Mouse (Mus musculus): ENCODE data around the gene Leng8. TPM values are rescaled to one million over a fixed set of nuclear protein-coding genes. Genes with fewer than 3 reads are reported as not detected.

Gene Leng8
- polyA plus RNA-seq, 1 experiment: 81.4 TPM

DNA sequence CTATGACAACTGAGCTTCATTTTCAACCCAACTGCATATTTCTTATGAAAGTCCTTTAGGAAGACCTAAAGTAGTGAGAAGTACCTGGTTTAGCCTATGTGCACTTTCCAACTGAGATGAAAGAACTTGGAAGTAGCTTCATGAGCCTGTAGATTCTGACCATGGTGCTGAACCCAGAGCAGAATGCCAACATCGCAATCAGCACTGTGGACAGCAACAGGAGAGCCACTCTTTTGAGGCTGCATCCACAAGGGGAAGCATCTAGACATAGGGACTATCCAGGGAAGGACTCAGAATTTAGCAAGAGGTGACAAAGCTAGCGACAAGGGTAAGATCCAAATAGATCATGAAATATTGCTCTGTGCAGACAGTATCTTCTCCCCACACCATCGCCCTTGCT is 41.6 kb downstream of the Leng8 start:
- TF ChIP-seq CTCF (IDR thresholded peaks at IDR 0.05; ENCODE audit: borderline replicate concordance, insufficient read depth, low read length) (no peak), POLR2A (IDR thresholded peaks at IDR 0.05; ENCODE audit: low read depth, low read length) (no peak)
- no peak overlapping the region for H3K4me3 ChIP-seq (ENCODE audit: insufficient read depth, low read length)
- H3K4me1 ChIP-seq (ENCODE audit: control insufficient read depth, insufficient read depth, low read length): no peaks in the 10 kb centered on the region
- no peak overlapping the region for H3K27ac ChIP-seq (ENCODE audit: insufficient read depth, low read length)

Other genes with a start within 250 kb of the Leng8 start
- gene Gm14548, start 238.9 kb upstream of the Leng8 start, polyA plus RNA-seq (2011; ENCODE audit: insufficient read length, low read depth, missing spikeins): not detected in 2 replicates
- gene Lilra6, start 221.5 kb upstream of the Leng8 start, polyA plus RNA-seq (2011; ENCODE audit: insufficient read length, low read depth, missing spikeins): not detected in 2 replicates
- gene Lair1, start 73.8 kb upstream of the Leng8 start, polyA plus RNA-seq (2011; ENCODE audit: insufficient read length, low read depth, missing spikeins): 0.65 TPM in 1 of 2 replicates, not detected in the other
- 0.94 and 1.9 TPM in 2 replicates for gene Ttyh1, start 17.6 kb upstream of the Leng8 start, polyA plus RNA-seq (2011; ENCODE audit: insufficient read length, low read depth, missing spikeins)
- gene Leng9, start 13.3 kb downstream of the Leng8 start, polyA plus RNA-seq (2011; ENCODE audit: insufficient read length, low read depth, missing spikeins): 2.3 and 2.5 TPM in 2 replicates
- 26.5 and 26.9 TPM in 2 replicates for gene Cdc42ep5, start 27.8 kb downstream of the Leng8 start, polyA plus RNA-seq (2011; ENCODE audit: insufficient read length, low read depth, missing spikeins)
- not detected in 2 replicates for gene Lilra5, start 100.7 kb downstream of the Leng8 start, polyA plus RNA-seq (2011; ENCODE audit: insufficient read length, low read depth, missing spikeins)
- gene Ncr1, start 200.7 kb downstream of the Leng8 start, polyA plus RNA-seq (2011; ENCODE audit: insufficient read length, low read depth, missing spikeins): not detected in 2 replicates